Mouse (Mus musculus) skeletal muscle tissue, adult 2 months (tissue): ENCODE measurements around the gene Gp1bb.

Source experiments
- DNase-seq: peaks from one replicate; pipeline ENCODE4 v3.0.0-alpha.2; 2012; ENCODE audit warnings: low read depth, low spot score

The Gp1bb gene

GRCm38 (mm10) chr16:18601447-18601846 lies 20.8 kb downstream of the Gp1bb start:
- peak; percentile 77 for DNase-seq

DNA sequence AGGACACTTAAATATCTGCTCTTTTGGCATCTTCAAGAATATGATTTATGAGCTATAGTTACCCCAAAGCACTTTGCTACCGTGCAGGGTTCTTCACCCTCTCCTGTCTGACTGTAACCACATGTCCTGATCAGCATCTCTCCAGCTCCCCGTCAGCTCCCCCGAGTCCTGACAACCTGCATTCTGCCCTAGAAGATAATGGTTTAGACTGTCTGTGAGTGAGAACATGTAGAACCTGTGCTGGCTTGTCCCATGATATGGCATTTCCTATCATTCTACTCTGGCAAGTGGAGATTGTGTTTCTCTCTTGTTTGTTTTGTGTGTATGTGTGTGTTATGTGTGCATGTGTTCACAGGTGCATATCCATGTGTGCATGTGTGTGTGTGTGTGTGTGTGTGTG lies 24.2 kb downstream of the Gp1bb start:
- DNase-seq, result no peak

- no peak for DNase-seq
Measured at GRCm38 (mm10) chr16:18596255-18596654, 25.9 kb downstream of the Gp1bb start.

DNA sequence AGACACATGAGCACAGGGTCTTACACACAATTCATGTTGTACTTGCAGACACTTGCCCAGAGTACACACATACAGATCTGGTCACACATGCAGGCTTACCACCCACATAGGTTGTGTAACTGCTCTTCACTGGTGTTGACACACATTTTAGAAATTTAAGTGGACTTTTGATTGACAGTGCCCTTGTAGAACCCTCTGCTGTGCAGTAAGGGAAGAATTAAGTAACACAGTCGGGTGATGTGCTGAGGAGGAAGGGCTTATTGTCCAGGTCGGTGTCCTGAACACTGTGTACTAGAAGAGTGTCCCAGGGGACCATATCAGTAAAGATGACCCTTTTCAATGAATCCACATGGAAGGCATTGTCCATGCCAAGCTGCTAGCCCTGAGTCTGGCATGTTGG lies 28.3 kb downstream of the Gp1bb start:
- DNase-seq, result no peak

DNA sequence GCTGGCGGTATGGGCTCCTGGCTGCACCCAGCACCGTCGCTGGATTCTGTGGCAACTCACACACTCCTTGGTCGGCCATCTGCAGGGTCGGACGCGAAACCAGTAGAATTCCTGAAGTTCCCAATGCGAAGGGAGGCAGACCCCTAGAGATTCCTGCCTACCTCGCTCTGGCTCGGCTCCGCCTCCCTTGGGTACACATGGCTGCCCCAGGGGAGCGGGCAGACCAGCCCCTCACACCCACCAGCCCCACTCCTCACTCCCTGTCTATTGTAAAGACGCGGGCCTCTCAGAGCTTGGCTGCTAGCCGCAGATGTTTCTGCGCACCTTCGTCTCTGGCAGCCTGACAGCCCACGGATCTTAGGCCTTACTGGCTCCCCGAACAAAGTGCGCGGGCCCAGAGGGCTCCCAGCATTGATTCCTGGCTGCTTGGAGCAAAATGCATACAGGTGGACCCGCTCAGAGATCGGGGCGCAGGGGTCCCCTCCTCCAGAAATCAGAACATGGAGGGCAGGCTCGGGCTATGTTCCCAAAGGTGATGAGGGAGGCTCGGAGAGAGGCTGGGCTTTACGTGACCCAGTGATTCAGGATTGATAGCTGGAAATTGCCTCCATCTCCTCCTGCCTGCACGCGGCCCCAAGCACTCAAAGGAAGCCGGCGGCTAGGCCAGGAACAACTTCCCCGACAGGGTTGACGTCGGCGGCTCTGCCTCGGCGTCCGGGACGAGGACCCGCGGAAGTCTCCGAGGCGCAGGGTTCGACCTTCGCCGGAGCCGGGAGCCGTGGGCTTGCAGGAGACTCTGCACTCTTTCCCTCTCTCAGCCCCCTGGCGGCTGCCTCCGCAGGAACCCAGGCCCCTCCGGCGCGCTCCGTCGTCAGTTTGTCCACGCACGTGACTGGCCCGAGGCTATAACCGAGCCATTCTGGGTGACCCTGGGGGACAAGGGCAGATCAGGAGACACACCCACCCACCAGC lies 30.9 kb downstream of the Gp1bb start:
- DNase-seq, result no peak

GRCm38 (mm10) chr16:18589804-18590790 lies 32.1 kb downstream of the Gp1bb start, which contains the start of gene Tbx1:
Tbx1 (minus strand) TSS chr16:18590671.
- no peak for DNase-seq

GRCm38 (mm10) chr16:18589080-18589621 lies 33.1 kb downstream of the Gp1bb start:
- no peak for DNase-seq

DNA sequence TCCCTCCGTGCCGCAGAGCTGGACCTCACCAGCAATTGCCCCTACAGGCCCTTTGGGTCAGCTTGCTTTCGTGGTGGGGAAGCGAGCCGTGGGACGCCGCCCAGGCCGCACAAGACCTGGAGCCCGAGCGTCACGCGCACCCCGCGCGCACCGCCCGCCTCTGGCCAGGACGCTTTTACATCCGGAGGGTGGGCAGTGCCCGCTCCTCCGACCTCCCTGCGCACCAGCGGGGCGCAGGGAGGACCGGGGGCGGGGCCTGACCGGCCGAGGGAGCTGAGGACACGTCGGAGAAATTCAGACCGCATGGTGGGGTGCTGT lies 33.5 kb downstream of the Gp1bb start:
- DNase-seq, result no peak

- no peak for DNase-seq
Measured at GRCm38 (mm10) chr16:18587847-18588737, 34.1 kb downstream of the Gp1bb start.

GRCm38 (mm10) chr16:18586906-18587546 lies 35.2 kb downstream of the Gp1bb start:
- no peak for DNase-seq

DNA sequence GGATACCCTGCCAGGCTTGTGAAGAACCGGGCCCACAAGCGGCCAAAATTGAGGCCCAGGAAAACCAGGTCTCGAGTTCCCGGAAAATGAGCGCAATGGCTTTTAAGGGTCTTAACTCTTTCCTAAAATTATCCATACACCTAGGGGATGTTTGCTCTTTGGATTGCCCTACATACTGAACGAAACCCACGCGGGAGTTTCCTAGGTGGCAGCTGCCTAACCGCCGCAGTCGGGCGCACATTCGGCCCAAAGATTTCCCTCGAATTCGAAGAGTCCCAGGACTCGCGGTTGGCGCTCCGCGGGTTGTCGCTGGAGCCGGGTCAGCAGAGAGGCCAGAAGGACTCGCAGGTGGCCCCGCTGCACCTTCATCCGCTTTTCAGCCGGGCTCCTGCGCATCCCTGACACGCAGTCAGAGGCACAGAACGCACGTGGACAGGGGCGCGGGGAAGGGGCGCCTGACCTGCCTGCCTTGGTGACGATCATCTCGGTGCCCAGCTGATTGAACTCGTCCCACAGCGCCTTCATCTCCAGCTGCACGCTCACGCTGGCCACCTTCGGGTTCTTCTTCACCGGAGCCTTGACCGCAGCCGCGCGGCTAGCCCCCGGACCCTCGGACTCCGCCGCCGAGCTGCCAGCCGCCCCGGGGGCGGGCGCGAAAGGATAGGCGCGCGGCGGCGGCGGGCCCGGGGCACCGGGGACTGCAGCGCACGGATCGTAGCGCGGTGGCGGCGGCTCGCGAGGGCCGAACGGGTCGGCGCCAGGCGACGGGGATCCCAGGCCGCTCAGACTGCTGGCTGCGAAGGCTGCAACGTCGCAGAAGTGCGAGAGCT lies 35.9 kb downstream of the Gp1bb start:
- DNase-seq, result no peak

DNA sequence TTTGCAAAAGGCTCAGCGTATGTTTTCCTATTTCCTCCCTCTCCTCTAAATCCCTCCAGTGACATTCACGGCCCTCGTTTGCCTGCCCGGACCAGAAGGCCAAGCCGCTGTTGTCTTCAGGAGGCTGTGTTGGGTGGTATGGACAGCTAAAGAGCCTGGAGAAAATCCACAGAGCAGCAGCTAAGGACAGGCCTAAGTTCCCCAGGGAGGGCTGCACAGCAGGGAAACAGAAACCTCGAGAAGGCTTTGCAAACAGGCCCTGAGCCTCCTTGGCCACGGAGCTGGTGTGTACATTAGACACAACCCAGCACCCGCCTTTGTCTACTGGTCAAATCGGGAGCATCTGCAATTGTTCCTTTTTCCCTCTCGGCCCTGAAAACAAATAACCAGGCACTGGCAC lies 36.5 kb downstream of the Gp1bb start:
- DNase-seq, result no peak

DNA sequence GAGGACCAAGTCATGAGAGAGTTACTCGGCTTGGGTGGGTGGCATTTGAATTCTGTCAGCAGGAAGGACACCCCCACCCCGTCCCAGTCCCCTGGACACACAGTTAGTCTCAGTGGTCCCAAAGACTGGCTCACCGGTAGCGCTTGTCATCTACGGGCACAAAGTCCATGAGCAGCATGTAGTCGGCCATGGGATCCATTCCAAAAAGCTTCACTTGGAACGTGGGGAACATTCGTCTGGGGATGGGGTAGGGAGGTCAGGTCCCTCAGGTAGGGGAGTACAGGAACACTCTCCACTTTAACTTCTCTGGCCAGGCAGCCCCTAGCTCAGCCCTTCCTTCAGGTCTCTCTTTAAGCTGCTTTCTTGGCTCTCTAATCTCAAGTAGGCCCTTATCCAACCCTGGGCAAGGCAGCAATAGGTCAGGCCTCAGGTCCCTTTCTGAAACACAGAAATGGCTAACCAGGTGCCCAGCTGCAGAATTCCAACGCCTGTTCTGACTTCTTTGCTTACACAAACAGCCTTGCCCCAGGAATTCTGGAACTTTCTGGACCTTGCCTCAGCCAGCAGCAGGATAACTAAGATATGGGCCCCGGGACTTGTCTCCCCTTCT lies 37.2 kb downstream of the Gp1bb start:
- no peak for DNase-seq

DNA sequence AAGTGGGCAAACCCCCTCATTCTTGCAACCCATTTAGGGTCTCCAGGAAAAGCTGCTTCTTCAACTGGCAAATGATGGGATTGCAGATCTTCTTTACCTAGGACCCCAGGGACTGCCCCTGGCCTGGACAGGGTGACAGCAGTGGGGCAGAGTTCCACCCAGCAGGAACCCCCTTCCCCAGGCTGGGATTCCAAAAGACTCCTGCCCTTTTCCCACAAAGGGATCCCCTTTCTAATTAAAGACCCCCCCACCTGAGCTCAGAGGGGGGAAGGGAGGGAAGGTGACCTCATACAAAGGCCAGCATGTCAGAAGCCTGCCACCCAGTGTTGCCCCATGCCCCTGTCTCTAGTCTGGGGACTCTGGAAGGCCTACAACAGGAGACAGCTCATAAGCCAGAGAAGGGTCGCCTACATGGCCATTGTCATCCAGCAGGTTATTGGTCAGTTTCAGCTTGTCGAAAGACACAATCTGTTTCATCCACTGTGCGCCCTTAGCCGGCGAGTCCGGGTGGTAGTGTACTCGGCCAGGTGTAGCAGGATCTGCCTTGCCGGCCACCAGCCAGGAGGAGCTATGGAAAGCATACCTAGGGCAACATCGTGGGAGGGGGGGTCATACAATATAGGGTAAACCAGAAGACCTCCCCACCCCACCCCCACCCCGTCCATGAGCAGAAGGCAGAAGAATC lies 38.4 kb downstream of the Gp1bb start:
- no peak for DNase-seq

DNA sequence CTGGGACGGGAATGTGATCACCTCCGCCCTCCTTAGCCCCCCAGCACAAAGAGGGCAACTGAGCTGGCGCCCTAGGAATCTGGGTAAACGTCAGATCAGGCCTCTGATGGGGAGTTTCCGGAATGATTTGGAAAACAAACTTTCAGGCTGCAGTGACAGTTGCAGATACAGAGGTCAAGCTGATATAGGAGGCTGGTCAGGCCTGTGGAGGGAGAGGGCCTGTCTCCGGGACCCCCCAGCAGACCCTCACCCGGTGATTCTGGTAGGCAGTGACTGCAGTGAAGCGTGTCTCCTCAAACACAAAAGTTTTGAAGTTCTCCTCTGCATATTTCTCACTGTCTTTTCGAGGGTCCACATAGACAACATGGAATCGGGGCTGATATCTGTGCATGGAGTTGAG lies 39.0 kb downstream of the Gp1bb start:
- DNase-seq, result no peak

DNA sequence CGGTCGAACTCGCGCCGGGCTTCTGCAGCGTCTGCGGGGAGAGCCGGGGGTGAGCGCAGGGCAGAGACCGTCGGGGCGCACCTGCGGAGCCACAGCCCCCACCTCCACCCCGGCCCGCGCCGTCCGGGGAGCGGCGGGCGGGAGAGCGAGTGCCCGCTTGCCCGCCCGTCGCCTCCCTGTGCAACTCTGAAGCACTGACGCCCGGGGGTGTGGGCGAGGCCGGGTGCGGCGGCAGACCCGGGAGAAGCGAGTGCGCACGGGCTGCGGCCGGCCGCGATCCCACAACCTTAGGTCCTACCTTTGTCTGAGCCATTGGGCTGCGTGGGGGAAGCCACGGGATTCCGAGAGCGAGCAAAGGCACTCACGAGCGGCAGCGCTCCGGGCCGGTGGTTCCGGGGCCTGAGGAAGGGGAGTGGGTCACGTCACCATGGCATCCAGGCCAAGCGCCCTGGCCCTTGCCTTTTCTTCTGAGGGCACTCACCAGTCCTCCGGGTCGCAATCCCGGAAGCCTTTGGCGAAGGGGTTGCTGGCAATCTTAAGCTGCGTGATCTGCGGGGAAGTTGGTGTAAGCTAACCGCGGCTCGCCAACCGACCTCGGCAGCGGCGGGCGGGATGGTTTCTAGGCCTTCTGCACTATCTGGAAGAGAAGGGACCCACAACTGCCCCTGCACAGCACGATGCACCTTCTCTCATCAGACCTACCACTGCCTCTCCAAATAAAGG lies 39.6 kb downstream of the Gp1bb start:
- DNase-seq, result no peak

GRCm38 (mm10) chr16:18581623-18582205 lies 40.5 kb downstream of the Gp1bb start:
- no peak for DNase-seq
